Mouse (Mus musculus): ENCODE measurements around the gene Zfp609.

Gene Zfp609

DNA sequence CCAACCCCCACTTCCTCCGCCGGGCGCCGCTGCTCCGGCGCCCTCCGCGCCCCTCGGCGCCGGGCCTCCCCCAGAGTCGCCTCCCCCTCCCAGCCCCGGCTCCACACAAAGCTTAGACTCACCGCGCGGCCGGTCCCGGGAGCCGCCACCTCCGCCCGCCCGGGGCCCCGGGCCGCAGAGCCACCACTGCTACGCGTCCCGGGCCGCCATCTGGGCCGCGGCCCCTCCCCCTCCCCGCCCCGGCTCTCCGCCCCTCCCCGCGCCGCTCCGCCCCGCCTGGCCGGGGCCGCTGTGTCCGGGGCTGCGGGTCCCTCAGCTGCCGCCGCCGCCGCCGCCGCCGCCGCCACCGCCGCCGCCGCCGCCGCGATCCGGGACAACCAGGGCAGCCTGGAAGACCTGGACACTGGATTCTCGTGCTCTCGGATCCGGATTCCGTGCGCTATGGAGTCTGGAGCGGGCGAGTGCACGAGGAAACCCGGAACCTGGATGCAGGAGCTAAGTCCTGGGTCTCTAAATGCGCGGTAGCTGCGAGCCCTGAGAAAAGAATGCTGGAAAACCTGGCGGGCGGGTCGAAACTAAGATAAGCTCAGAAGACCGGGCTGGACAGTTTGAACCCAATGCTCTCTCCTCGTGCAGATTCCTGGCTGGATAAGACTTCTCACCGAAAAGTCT is at the start of gene Zfp609:
Zfp609 (minus strand) TSS at position 221 of the 672 bp plus-strand sequence.
- peak; percentile 96 for DNase-seq

DNA sequence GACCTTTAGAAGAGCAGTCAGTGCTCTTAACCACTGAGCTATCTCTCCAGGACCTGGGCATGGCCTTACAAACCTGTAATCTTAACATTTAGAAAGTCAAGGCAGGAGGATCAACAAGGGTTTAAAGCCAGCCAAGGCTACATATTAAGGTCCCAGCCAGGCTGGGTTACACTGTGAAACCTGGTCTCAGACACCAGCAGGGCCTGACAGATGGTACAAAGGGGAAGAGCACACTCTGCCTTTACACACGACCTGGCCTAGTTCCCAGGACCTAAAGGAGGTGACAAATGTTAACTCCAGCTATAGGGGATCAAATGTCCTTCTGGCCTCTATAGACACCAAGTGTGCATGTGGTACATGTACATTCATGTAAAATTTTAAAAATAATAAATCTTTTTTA is 32.3 kb upstream of the Zfp609 start:
- DNase-seq, result no peak

GRCm38 (mm10) chr9:65850203-65850602 is 22.8 kb upstream of the Zfp609 start:
- no peak for DNase-seq

DNA sequence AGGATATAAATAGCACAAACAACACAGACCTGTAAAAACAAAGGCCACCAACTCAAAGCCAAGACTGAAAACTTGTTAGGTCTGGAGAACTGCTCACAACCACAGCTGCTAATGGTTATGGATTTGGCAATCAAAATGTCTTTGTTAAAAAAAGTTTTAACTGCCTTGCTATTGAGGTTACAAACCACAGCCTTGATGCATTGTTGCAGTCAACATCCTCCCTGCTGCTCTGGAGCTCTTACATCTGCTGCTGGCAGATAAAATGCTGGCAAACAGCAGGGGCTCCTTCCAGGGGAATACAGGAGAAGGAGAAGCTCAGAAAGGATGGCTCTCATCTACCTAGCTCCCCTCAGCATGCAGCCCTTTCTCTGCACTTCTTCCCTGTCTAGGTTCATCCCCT is 20.8 kb upstream of the Zfp609 start:
- peak; percentile 36 for DNase-seq

DNA sequence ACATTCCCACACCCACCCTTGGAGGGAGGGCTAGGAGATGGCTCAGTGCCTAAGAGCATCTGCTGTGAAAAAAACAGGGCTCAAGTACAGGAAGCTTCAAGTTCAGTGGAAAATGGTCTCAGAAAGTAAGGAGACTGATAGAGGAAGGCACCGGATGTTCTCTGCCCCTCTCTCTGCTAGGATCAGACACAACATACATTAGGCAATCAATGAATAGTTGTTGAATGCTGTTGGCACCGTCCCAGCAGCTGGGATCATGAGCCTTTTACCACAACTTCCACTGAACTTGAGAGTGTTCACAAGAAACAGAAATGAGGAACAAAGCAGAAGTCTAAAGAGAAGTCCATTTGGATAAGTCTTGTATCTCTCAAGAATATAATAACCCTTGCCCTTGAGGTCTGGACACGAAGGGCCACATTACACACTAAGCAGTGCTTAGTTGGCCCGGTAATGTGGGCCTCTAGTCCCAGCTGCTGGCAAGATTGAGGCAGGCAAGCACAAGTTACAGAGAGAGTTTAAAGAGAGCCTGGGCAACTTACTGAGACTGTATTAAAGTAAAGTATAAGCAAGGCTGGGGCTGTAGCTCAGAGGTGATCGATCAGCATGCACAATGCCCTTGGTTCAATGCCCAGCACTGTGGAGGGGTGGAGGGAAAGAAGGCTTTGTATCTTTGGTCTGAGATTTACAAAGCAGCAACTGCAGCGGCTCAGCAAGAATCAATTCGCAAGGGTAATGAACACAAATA is 17.2 kb upstream of the Zfp609 start:
- DNase-seq, result peak; percentile 41

- DNase-seq, result no peak
These were observed 12.5 kb upstream of the Zfp609 start for GRCm38 (mm10) chr9:65839841-65840240.

GRCm38 (mm10) chr9:65836916-65837315 is 9.6 kb upstream of the Zfp609 start:
- no peak for DNase-seq

DNA sequence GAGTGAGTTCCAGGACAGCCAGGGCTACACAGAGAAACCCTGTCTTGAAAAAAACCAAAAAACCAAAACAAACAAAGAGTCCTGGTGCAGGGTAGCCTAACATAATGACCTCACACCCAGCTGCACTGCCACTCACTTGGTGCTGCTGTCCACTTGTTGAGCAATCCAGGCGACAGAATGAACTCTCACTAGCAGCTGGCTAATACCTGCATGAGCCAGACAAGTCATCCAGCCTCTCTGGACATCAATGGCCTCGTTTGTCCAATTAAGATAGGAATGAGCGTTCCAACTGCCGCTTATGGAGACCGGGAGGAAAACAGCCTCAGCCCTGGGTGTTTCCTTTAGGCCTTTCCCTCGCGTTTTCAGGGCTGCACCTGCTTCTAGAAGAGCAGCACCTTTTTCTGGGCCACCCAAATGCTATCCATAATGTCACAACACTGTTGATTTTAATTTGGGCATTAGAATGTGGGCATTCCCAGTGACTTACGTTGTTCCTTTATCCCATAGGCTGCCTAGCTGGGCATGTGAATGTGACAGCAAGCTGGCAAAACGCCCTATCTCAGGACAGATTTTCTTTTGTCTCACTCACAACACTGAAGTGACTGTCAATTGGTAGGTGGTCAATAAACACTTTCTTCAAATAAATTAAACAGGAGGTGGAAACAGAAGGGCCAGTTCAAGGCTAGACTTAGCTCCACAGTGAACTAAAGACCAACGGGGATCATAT is 7.4 kb upstream of the Zfp609 start:
- no peak for DNase-seq

GRCm38 (mm10) chr9:65833640-65834039 is 6.3 kb upstream of the Zfp609 start:
- DNase-seq, result no peak

DNA sequence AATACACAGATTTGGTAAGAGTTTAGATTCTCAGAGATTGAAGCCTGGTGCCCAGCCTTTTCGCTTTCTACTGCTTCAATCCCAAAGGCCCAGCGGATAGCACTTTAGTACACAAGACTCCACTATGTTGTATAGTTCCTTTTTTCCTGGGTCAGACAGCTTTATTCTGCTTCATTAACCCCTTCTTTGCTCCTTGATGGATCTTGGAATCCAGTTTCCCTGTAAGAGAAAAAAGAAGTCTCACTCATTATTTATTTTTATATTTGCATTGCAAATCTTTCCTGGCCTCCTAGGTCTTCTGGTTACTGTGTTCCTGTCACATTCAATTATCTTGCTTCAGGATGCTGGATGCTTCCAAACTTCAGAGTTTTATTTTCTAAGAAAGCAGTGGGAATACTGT is 5.9 kb upstream of the Zfp609 start:
- DNase-seq, result no peak

GRCm38 (mm10) chr9:65832041-65832440 is 4.7 kb upstream of the Zfp609 start:
- no peak for DNase-seq

- DNase-seq, result no peak
These were observed 3.8 kb upstream of the Zfp609 start for GRCm38 (mm10) chr9:65831164-65831563.

GRCm38 (mm10) chr9:65830255-65830654 is 2.9 kb upstream of the Zfp609 start:
- no peak for DNase-seq

DNA sequence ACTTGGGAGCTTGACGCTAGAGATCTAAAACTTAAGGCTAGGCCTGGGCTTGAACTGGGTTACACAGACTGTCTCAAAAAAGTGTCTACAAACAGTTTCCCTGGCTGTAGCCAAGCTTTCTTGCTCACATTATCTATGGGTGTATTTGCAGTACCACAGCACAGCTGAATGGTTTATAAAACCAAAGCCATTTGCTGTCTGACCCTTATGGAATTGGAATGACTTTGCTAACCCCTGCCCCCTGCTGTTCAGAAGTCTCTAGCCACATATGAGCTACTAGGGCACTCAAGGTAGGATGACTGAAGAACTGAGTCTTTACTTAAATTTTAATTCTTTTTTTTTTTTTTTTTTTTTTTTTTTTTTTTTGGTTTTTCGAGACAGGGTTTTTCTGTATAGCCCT is 2.0 kb upstream of the Zfp609 start:
- peak; percentile 66 for DNase-seq

GRCm38 (mm10) chr9:65828511-65828910 is 1.1 kb upstream of the Zfp609 start:
- no peak for DNase-seq

DNA sequence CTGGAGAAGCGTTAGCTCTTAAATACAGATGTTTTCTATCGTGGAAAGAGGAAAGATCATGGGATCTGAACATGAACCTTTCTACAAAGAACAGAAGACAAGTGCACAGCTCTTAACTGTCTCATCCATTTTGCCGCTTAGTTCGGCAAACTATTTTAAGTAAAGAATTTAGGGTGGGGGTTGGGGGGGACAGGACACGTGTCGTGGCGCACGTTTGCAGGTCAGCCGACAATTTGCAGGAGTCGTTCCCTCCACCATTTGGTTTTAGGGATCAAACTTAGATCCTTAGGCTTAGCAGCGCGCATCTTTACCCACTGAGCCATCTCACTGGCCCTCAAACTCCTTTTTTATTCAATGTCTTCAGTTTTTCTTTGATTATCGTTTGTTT is 646 bp upstream of the Zfp609 start:
- no peak for DNase-seq

- peak; percentile 62 for DNase-seq
These were observed 598 bp downstream of the Zfp609 start for GRCm38 (mm10) chr9:65826588-65827343.

DNA sequence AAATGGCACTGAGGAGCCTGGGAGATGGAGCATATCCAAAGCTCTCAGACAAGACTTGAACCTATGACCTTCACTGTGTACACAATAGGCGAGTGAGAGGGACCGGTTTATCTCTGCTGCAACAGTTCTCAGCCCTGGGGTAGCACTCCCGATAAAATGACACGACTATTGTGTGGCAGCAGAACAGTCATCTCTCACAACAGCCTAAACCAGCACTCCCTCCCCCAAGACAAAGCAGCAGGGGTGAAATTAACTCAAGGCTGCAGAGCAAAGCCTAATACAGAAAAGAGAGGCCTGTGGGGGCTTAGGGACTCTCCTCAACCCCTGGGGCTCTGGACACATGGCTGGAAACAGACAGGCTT is 1.2 kb downstream of the Zfp609 start:
- no peak for DNase-seq

GRCm38 (mm10) chr9:65823716-65824462 is 3.5 kb downstream of the Zfp609 start:
- DNase-seq, result peak; percentile 18

DNA sequence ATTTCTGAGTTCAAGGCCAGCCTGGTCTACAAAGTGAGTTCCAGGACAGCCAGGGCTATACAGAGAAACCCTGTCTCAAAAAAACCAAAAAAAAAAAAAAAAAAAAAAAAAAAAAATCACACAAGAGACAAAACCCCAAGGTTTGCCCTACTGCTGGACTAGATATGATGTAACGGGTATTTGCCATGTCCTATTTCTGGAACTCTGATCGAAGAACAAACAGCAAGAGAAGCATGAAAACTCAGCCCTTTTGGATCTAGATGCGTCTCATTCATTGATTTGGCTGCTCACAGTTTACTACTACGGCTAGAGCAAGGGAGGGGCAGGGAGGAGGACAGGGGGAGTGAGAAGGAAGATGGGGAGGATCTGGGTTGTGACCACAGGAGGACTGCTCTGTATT is 5.4 kb downstream of the Zfp609 start:
- DNase-seq, result no peak

DNA sequence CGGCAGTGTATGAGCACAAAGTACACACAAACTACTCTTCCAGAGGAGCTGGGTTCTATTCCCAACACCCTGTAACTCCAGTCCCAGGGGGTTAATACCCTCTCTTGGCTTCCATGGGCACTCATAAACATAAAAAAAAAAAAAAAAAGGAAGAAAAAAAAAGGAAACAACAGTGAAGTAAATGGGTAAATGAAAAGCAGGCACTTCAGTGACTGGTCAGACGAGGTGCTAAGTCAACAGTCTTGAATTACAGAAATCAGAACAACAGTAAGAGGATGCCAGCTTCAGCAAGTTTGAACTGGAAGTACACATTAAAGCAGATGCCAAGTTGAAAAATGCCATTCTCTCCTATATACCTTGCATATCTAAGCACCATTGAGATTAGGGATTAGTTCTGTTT is 7.1 kb downstream of the Zfp609 start:
- DNase-seq, result no peak

DNA sequence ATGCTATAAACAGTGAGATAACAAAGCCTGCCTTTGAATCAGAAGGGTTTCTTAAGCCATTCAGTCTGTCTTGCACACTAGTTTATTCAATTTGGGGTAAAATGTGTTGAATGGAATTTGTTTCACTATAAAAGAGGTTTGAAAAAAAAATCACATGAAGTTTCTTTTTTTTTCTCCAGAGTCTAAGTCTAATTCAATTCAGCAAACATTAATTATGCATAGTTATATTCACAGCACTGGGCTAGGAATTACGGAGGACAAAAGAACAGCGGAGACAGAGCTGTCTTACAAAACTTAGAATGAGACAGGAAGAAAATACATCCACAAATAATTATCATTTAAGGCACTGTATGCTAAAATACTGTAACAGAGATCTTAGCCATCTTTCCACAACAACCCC is 9.0 kb downstream of the Zfp609 start:
- DNase-seq, result no peak

GRCm38 (mm10) chr9:65812841-65813240 is 14.5 kb downstream of the Zfp609 start:
- DNase-seq, result no peak

All from kidney, postnatal 14 days (tissue).